Mouse (Mus musculus) myocyte (in vitro differentiated cells): ENCODE data around the gene Pfn4.

Experiments
- CEBPB ChIP-seq: IDR thresholded peaks from 2 replicates; pipeline ENCODE4 v1.6.1; 2011; ENCODE audit warnings: mild to moderate bottlenecking, moderate library complexity; ENCODE audit not compliant: poor library complexity, insufficient read depth, severe bottlenecking
- E2F4 ChIP-seq: IDR thresholded peaks from one replicate; pipeline ENCODE4 v1.6.1; 2011; ENCODE audit warnings: mild to moderate bottlenecking, control low read depth, moderate library complexity; ENCODE audit not compliant: insufficient read depth
- MAX ChIP-seq: IDR thresholded peaks from one replicate; pipeline ENCODE4 v1.6.1; 2011; ENCODE audit warnings: low read depth, mild to moderate bottlenecking, control low read depth
- MYOD1 ChIP-seq, 3 experiments: IDR thresholded peaks; one replicate each; pipeline ENCODE4 v1.6.1; 2011; ENCODE audit warnings: control low read depth in 2 of 3, low read depth in 2 of 3, mild to moderate bottlenecking in 2 of 3, moderate library complexity in 1 of 3; ENCODE audit not compliant: insufficient read length in 2 of 3, control insufficient read depth in 1 of 3
- MYOG ChIP-seq, 3 experiments: IDR thresholded peaks; one replicate each; pipeline ENCODE4 v1.6.1; 2011; ENCODE audit warnings: control low read depth in 2 of 3, low read depth in 2 of 3, mild to moderate bottlenecking in 2 of 3; ENCODE audit not compliant: insufficient read length in 2 of 3, control insufficient read depth in 1 of 3, insufficient read depth in 1 of 3
- POLR2A ChIP-seq: IDR thresholded peaks from one replicate; pipeline ENCODE4 v1.6.1; 2011; ENCODE audit warnings: low read depth, mild to moderate bottlenecking, control low read depth, moderate library complexity; ENCODE audit not compliant: insufficient read length
- POLR2AphosphoS2 ChIP-seq: IDR thresholded peaks from one replicate; pipeline ENCODE4 v1.6.1; 2011; ENCODE audit warnings: low read depth, control low read depth; ENCODE audit not compliant: insufficient read length
- REST ChIP-seq: IDR thresholded peaks from one replicate; pipeline ENCODE4 v1.6.1; 2011; ENCODE audit warnings: mild to moderate bottlenecking, control low read depth, moderate library complexity; ENCODE audit not compliant: insufficient read depth, insufficient read length
- SRF ChIP-seq: IDR thresholded peaks from one replicate; pipeline ENCODE4 v1.6.1; 2011; ENCODE audit warnings: low read depth; ENCODE audit not compliant: control insufficient read depth, insufficient read length
- TCF12 ChIP-seq: IDR thresholded peaks from one replicate; pipeline ENCODE4 v1.6.1; 2011; ENCODE audit warnings: mild to moderate bottlenecking, control low read depth; ENCODE audit not compliant: poor library complexity, insufficient read depth, severe bottlenecking
- TCF3 ChIP-seq: IDR thresholded peaks from one replicate; pipeline ENCODE4 v1.6.1; 2011; ENCODE audit warnings: low read depth, control low read depth; ENCODE audit not compliant: insufficient read length
- USF1 ChIP-seq: IDR thresholded peaks from one replicate; pipeline ENCODE4 v1.6.1; 2011; ENCODE audit warnings: low read depth, mild to moderate bottlenecking, control low read depth, moderate library complexity

DNA sequence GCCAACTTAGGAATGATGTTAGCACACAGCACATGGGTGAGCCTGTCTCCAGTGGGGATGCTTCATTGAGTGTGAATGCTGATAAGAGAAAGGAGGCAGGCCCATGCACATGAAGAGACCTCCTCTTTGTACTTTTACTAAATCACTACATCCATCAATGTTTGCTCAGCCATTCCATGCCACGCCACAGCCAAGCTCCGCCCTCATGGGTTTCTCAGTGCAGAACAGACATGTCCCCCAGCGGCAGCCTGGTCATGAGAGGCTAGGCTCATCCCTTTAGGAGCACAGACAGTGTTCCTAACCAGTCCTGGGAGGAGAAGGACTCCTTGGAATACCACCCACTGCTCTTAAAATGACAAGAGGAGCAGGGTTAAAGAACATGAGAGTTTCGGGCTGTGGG lies 37.2 kb upstream of the Pfn4 start:
- no peak for TF ChIP-seq MYOG (IDR thresholded peaks at IDR 0.05; ENCODE audit: control insufficient read depth in 1 of 3, insufficient read depth in 1 of 3, insufficient read length in 2 of 3, low read depth in 2 of 3)
- TF ChIP-seq MAX = no peak
- TF ChIP-seq POLR2A = no peak
- TF ChIP-seq POLR2AphosphoS2 = no peak
- TF ChIP-seq TCF12 = no peak
- no peak for TF ChIP-seq E2F4
- no peak for TF ChIP-seq USF1
- no peak for TF ChIP-seq SRF
- no peak for TF ChIP-seq TCF3
- no peak for TF ChIP-seq MYOD1 (IDR thresholded peaks at IDR 0.05; ENCODE audit: control insufficient read depth in 1 of 3, insufficient read length in 2 of 3, low read depth in 2 of 3)
- TF ChIP-seq REST = no peak
- TF ChIP-seq CEBPB = no peak
